Mouse (Mus musculus) kidney, postnatal 0 days (tissue): ENCODE results near the gene Gcc2. TPM values are rescaled to one million over a fixed set of nuclear protein-coding genes. Genes with fewer than 3 reads are reported as not detected.
"Not testable (repeated sequence)": the region's sequence is repeated elsewhere in the genome, so short reads cannot be mapped to it uniquely, and the experiment has no call there.

ENCODE experiments used
- ATAC-seq: fragments of 200-750 bp; cut with Nextera tagmentation; replicated peaks from 2 replicates; pipeline ENCODE4 v1.8.0; 2017; ENCODE audit warnings: low read depth, moderate number of reproducible peaks, moderate TSS enrichment, moderate library complexity; ENCODE audit not compliant: low FRiP score
- DNase-seq: peaks from one replicate; pipeline ENCODE4 v3.0.0-alpha.2; 2016; ENCODE audit warnings: low spot score
- H3K27ac ChIP-seq: fragments of 300-500 bp; sonication (generic); 2 replicates; pipeline ENCODE4 v1.5.1; 2014; ENCODE audit warnings: mild to moderate bottlenecking
- H3K27me3 ChIP-seq: fragments of 300-500 bp; sonication (generic); 2 replicates; pipeline ENCODE4 v1.6.1; 2014; ENCODE audit warnings: low read length, mixed read lengths; ENCODE audit not compliant: insufficient read depth
- H3K36me3 ChIP-seq: fragments of 300-500 bp; sonication (generic); 2 replicates; pipeline ENCODE4 v1.6.1; 2014; ENCODE audit warnings: low read length, mixed read lengths; ENCODE audit not compliant: insufficient read depth
- H3K4me1 ChIP-seq: fragments of 300-500 bp; sonication (generic); replicated peaks from 2 replicates; pipeline ENCODE4 v1.6.1; 2014; ENCODE audit warnings: antibody characterized with exemption, low read length, mixed read lengths; ENCODE audit not compliant: insufficient read depth
- H3K4me2 ChIP-seq: fragments of 300-500 bp; sonication (generic); 2 replicates; pipeline ENCODE4 v1.6.1; 2014; ENCODE audit warnings: mild to moderate bottlenecking, low read length, moderate library complexity, mixed read lengths
- H3K4me3 ChIP-seq: fragments of 300-500 bp; sonication (generic); replicated peaks from 2 replicates; pipeline ENCODE4 v1.5.1; 2014; ENCODE audit warnings: low read depth, low read length
- H3K9ac ChIP-seq: fragments of 300-500 bp; sonication (generic); 2 replicates; pipeline ENCODE4 v1.6.1; 2014; ENCODE audit warnings: low read depth, low read length
- H3K9me3 ChIP-seq: fragments of 300-500 bp; sonication (generic); replicated peaks from 2 replicates; pipeline ENCODE4 v1.6.1; 2016; ENCODE audit warnings: low read length, inconsistent platforms, mixed read lengths
- CTCF ChIP-seq: IDR thresholded peaks from 2 replicates; pipeline ENCODE4 v1.5.1; 2016; ENCODE audit warnings: antibody characterized with exemption, low read depth, mild to moderate bottlenecking, moderate library complexity
- WGBS: fragments of 180-500 bp; shearing (Covaris S2); extraction: QIAGEN DNeasy Blood & Tissue Kit; methylation state at CpG from one replicate; pipeline ENCODE4 v1.1.7; 2014; 5-methylcytosine and 5-hydroxymethylcytosine counted together
- polyA plus RNA-seq: library from polyadenylated mRNA; unstranded; fragments of >200 nt; fragmentation: Nextera tagmentation; extraction: Ambion mirVana; gene quantifications from 2 replicates; pipeline ENCODE4 v1.2.1, GENCODE M21; 2015

The Gcc2 gene
- polyA plus RNA-seq, 1 experiment from 2014 or later = 75.8 TPM

DNA sequence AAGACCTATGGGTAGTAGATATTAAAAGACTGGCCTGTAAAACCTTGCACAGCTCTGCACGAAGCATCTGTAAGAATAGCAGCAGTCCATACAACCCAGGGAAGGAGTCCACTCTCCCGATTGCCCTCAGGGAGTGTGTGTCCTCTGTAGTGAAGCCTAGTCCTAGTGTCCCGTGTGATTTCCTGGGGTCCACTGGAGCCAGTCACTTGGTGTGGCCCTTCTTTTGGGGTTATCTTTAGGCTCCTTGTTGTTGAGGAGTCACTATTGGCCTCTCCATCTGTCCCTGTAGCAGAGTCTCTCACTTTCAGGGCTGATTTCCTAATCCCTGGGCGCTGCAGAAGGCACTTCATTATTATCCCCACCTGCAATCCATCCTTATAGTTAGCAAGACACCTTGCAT, 20.3 kb upstream of the Gcc2 start:
- DNase-seq, H3K9ac ChIP-seq, H3K4me2 ChIP-seq, H3K9me3 ChIP-seq, H3K27ac ChIP-seq, H3K27me3 ChIP-seq, H3K36me3 ChIP-seq, H3K4me3 ChIP-seq, H3K4me1 ChIP-seq, ATAC-seq: not testable (repeated sequence)
- 82% methylated on average over 4 of the region's 4 CpGs for WGBS

DNA sequence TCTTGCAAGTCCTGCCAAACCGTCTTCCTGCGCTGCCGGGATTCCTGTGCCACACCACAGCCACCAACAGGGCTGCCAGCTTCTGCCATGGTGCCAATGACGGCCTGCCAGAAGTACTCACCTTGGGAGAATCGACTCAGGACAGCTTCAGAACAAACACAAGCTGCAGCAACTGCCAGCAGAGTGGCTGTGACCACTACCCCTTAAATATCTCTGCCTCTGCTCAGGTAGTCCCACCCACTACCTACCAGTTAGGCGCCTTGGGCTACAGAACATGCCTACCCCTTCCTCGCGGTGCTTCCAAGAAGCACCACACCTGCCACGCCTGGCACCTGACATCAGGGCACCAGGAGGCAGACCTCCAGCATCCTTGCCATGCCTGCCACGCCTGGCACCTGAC, 18.7 kb upstream of the Gcc2 start, which contains the start of gene Gm4981:
Gm4981 (minus strand) TSS at position 89 of the 400 bp plus-strand sequence.
- Histone ChIP-seq H3K27me3 (no peaks in the 10 kb centered on the region), H3K9ac (no peak within 1 kb of the TSS), H3K4me3 (no peak within 1 kb of the TSS), H3K9me3 (peaks cover 9% of the 10 kb centered on the region), H3K4me2 (no peak within 1 kb of the TSS), H3K36me3 (no peaks in the 10 kb centered on the region), H3K4me1 (no peaks in the 10 kb centered on the region), H3K27ac (no peak within 1 kb of the TSS)
- no peak for TF ChIP-seq CTCF
- WGBS = 88% methylated on average over 10 of the region's 10 CpGs
- DNase-seq = no peak
- no peak for ATAC-seq

DNA sequence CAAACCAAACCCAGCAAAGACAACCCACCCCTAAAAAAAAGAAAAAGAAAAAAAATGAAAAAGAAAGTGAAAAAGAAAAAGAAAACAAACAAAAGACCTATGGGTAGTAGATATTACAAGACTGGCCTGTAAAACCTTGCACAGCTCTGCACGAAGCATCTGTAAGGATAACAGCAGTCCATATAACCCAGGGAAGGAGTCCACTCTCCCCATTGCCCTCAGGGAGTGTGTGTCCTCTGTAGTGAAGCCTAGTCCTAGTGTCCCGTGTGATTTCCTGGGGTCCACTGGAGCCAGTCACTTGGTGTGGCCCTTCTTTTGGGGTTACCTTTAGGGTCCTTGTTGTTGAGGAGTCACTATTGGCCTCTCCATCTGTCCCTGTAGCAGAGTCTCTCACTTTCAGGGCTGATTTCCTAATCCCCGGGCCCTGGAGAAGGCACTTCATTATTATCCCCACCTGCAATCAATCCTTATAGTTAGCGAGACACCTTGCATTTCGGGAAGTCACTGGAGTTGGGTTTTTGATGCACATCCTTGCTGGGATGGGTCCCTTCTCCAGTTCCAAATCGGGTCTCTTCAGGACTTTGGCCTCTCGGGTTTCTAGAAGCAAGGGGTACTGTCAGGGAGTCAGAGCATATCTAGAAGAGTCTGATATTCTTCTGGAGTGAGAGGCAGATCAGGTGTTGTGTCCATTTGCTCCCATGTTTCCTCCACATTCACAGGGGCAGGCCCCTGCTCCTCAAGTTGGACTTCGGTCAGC, 16.1 kb upstream of the Gcc2 start:
- H3K4me2 ChIP-seq, H3K27ac ChIP-seq, H3K4me1 ChIP-seq, H3K36me3 ChIP-seq, H3K4me3 ChIP-seq, H3K9ac ChIP-seq, H3K27me3 ChIP-seq, H3K9me3 ChIP-seq, DNase-seq: not testable (repeated sequence)
- peak; percentile 88 for ATAC-seq
- WGBS = 78% methylated on average over 8 of the region's 8 CpGs

DNA sequence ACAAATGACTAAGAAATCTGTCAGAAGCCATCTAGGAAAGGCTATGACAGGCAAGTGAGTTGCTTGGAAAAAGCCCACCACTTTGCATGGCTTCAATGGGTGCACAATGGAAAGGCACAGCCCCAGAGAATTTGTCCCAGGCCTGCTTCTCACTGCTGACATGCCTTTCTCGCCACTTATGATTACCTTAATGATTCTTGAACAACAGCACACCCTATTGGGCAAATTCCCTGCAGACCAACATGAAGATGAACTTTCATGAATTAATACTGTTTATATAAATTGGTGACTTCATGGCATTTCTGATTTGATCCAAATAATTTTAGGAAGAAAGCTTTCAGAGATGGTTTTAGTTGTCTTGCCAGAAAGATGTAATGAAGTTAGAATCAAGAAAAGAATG, 5.8 kb upstream of the Gcc2 start:
- Histone ChIP-seq H3K27ac (no peak overlapping the region), H3K36me3 (no peaks in the 10 kb centered on the region), H3K27me3 (no peaks in the 10 kb centered on the region), H3K9me3 (no peaks in the 10 kb centered on the region), H3K4me3 (no peak overlapping the region), H3K4me2 (no peak overlapping the region), H3K9ac (no peak overlapping the region), H3K4me1 (no peaks in the 10 kb centered on the region)
- peak; percentile 44 for TF ChIP-seq CTCF
- DNase-seq (peak; percentile 8), ATAC-seq (no peak)
- 36% methylated on average over 1 of the region's 1 CpGs for WGBS

DNA sequence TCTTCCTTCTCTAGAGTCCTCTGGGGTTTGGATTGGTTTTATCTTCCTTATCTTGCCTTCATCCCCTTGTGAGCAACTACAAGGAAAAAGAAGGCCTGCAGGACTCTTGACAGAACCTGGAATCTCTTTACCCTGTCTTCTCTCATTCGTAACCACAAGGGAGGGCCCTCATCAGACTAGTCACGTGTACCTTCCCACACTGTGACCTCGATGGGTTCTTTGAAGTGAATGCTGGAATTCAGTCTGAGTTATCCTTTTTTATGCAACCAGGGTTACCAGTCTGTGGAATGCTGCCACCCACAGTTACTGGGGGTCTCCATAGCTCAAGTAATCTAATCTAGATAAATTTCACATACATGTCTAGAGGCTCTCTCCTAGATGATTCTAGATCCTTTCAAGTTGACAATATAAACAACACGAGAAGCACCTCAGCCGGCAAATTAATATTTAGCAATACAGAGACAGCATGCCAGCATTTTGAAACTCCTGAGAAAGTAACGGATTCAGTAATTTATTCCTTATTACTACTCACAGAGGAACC, 592 bp upstream of the Gcc2 start:
- Histone ChIP-seq H3K9me3 (no peaks in the 10 kb centered on the region), H3K27ac (no peak overlapping the region), H3K36me3 (no peaks in the 10 kb centered on the region; the same call in 1 of the 2 replicates), H3K27me3 (no peaks in the 10 kb centered on the region), H3K9ac (no peak overlapping the region), H3K4me3 (peak overlapping the region; percentile 98), H3K4me2 (peak overlapping the region; percentile 59), H3K4me1 (peaks cover 6% of the 10 kb centered on the region; the same call in 1 of the 2 replicates)
- 27% methylated on average over 6 of the region's 6 CpGs for WGBS
- ATAC-seq = peak; percentile 26; the same call in 1 of the 2 replicates
- no peak for TF ChIP-seq CTCF
- DNase-seq = peak; percentile 10

DNA sequence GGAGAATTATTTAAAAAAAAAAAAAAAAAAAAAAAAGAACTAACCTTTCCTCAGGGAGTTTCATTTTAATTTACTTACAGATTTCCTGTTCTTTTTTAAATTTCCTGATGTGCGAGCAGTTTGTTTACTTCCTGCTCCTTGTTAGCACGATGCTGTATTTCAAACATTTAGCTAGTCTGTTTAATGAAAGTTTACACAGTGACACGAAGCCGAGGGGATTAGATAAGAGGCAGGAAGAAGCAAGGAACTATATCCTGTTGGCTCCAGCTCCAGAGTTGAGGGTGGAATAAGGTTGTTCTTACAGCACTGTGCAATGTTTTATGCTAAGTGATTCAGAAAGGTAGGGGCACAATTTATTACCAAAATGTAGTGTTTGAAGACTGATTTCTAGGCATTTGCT, 657 bp downstream of the Gcc2 start:
- Histone ChIP-seq H3K27ac (peak overlapping the region; percentile 25; the same call in 1 of the 2 replicates), H3K9ac (peak overlapping the region; percentile 81; the same call in 1 of the 2 replicates), H3K4me2 (peak overlapping the region; percentile 59), H3K9me3 (no peaks in the 10 kb centered on the region), H3K4me3 (peak overlapping the region; percentile 98), H3K27me3 (no peaks in the 10 kb centered on the region), H3K36me3 (peaks cover 7% of the 10 kb centered on the region), H3K4me1 (peaks cover 6% of the 10 kb centered on the region; the same call in 1 of the 2 replicates)
- ATAC-seq (no peak), DNase-seq (peak; percentile 50)
- no peak for TF ChIP-seq CTCF
- WGBS = under 1% methylated on average over 4 of the region's 4 CpGs
